Mouse (Mus musculus) kidney, postnatal 0 days (tissue): ENCODE data around the gene Zfp101. TPM values are rescaled to one million over a fixed set of nuclear protein-coding genes. Genes with fewer than 3 reads are reported as not detected.

Experiments used
- ATAC-seq: fragments of 200-750 bp; cut with Nextera tagmentation; replicated peaks from 2 replicates; pipeline ENCODE4 v1.8.0; 2017; ENCODE audit warnings: low read depth, moderate number of reproducible peaks, moderate TSS enrichment, moderate library complexity; ENCODE audit not compliant: low FRiP score
- DNase-seq: peaks from one replicate; pipeline ENCODE4 v3.0.0-alpha.2; 2016; ENCODE audit warnings: low spot score
- H3K27ac ChIP-seq: fragments of 300-500 bp; sonication (generic); 2 replicates; pipeline ENCODE4 v1.5.1; 2014; ENCODE audit warnings: mild to moderate bottlenecking
- H3K27me3 ChIP-seq: fragments of 300-500 bp; sonication (generic); 2 replicates; pipeline ENCODE4 v1.6.1; 2014; ENCODE audit warnings: low read length, mixed read lengths; ENCODE audit not compliant: insufficient read depth
- H3K36me3 ChIP-seq: fragments of 300-500 bp; sonication (generic); 2 replicates; pipeline ENCODE4 v1.6.1; 2014; ENCODE audit warnings: low read length, mixed read lengths; ENCODE audit not compliant: insufficient read depth
- H3K4me1 ChIP-seq: fragments of 300-500 bp; sonication (generic); replicated peaks from 2 replicates; pipeline ENCODE4 v1.6.1; 2014; ENCODE audit warnings: antibody characterized with exemption, low read length, mixed read lengths; ENCODE audit not compliant: insufficient read depth
- H3K4me2 ChIP-seq: fragments of 300-500 bp; sonication (generic); 2 replicates; pipeline ENCODE4 v1.6.1; 2014; ENCODE audit warnings: mild to moderate bottlenecking, low read length, moderate library complexity, mixed read lengths
- H3K4me3 ChIP-seq: fragments of 300-500 bp; sonication (generic); replicated peaks from 2 replicates; pipeline ENCODE4 v1.5.1; 2014; ENCODE audit warnings: low read depth, low read length
- H3K9ac ChIP-seq: fragments of 300-500 bp; sonication (generic); 2 replicates; pipeline ENCODE4 v1.6.1; 2014; ENCODE audit warnings: low read depth, low read length
- H3K9me3 ChIP-seq: fragments of 300-500 bp; sonication (generic); replicated peaks from 2 replicates; pipeline ENCODE4 v1.6.1; 2016; ENCODE audit warnings: low read length, inconsistent platforms, mixed read lengths
- CTCF ChIP-seq: IDR thresholded peaks from 2 replicates; pipeline ENCODE4 v1.5.1; 2016; ENCODE audit warnings: antibody characterized with exemption, low read depth, mild to moderate bottlenecking, moderate library complexity
- WGBS: fragments of 180-500 bp; shearing (Covaris S2); extraction: QIAGEN DNeasy Blood & Tissue Kit; methylation state at CpG from one replicate; pipeline ENCODE4 v1.1.7; 2014; 5-methylcytosine and 5-hydroxymethylcytosine counted together
- polyA plus RNA-seq: library from polyadenylated mRNA; unstranded; fragments of >200 nt; fragmentation: Nextera tagmentation; extraction: Ambion mirVana; gene quantifications from 2 replicates; pipeline ENCODE4 v1.2.1, GENCODE M21; 2015

Gene Zfp101
- polyA plus RNA-seq, 1 experiment from 2014 or later: 12.6 TPM

DNA sequence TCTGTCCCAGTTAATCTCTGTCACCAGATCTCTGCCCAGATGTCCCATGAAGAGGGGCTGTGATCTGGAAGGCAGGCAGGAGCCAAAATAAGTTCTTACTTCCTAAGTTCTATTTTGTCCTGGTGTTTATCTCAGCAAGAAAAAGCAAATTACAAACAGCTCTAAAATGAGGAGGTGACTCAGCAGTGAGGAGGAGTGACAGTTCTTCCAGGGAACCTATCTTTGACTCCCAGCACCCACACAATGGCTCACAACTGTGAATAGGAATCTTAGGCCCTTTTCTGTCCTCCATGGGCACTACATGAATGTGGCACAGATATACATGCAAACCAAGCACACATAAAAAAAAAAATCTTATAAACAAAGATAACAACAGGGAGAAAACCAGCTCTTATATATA lies 8.7 kb downstream of the Zfp101 start:
- H3K4me2 ChIP-seq: no peak overlapping the region
- H3K27ac ChIP-seq: no peak overlapping the region
- H3K9ac ChIP-seq: no peak overlapping the region
- ATAC-seq: no peak
- no peak for DNase-seq
- no peak for TF ChIP-seq CTCF
- no peaks in the 10 kb centered on the region for H3K27me3 ChIP-seq
- H3K36me3 ChIP-seq: peaks cover 25% of the 10 kb centered on the region
- no peaks in the 10 kb centered on the region for H3K4me1 ChIP-seq
- no peak overlapping the region for H3K4me3 ChIP-seq
- no peaks in the 10 kb centered on the region for H3K9me3 ChIP-seq

DNA sequence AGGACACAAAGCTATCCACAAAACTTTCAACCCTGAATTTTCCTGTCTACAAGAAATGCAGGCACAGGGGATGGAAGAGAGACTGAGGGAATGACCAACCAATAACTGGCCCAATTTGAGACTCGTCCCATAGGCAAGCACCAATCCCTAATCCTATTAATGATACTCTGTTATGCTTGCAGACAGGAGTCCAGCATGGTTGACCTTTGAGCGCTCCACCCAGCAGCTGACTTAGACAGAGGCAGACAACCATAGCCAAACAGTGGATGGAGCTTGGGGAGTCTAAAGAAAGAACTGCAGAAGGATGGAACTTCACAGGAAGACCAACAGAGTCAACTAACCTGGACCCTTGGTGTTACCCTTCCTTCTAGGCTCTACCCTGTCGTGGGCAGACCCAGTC lies 21.6 kb downstream of the Zfp101 start:
- WGBS: 79% methylated on average over 3 of the region's 3 CpGs
- H3K4me3 ChIP-seq: no peak overlapping the region
- H3K27me3 ChIP-seq: no peaks in the 10 kb centered on the region
- no peaks in the 10 kb centered on the region for H3K9me3 ChIP-seq
- no peaks in the 10 kb centered on the region for H3K4me1 ChIP-seq
- H3K36me3 ChIP-seq: no peaks in the 10 kb centered on the region
- no peak overlapping the region for H3K27ac ChIP-seq
- no peak for TF ChIP-seq CTCF
- ATAC-seq: peak; percentile 63; the same call in 1 of the 2 replicates
- no peak overlapping the region for H3K9ac ChIP-seq
- peak; percentile 5 for DNase-seq
- H3K4me2 ChIP-seq: no peak overlapping the region

DNA sequence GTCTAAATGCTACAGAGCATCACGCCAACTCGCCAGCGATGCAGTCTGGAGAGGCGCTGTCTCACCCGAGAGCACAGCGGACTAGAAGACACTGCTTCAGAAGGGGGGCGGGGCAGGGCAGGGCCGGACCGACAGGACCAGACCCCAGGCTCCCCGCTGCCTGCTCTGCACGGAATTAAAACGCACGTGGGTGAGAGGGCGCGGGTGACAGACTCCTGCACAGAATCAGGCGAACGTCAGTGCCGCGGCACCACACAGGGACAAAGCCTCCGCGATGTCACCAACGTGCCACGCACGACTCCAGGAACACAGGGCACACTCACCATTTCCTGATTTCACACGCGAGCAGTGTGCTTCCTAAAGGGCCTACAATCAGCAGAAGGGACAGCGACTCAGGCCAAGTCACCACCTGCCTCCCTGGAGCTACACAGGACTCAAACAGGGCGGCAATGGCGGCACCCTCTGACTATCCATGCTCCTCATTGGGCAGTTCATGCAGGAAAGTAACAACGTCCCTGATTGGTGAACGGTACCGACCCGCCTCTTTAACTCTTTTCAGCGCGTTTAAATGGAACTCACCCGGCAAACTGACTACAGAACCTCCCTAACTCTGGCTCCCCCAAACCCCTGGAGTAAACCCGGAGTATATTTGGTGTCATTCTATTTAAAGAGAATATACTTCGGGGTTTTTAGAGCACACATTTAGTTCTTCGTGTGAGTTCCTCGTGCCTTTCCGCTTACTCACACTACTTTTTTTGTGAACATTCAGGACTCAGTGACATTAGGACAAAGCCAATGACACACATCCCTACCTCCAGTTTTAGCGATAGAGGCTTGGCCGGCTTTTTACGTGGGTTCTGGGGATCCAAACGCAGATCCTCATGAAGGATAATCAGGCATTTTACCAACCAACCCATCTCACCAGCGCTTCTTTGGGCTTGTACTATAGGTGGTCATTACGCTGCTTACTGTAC lies 35.7 kb downstream of the Zfp101 start, which contains the start of gene Zfp81:
Zfp81 (minus strand) TSS at position 468 of the 974 bp plus-strand sequence.
- WGBS: 4% methylated on average over 47 of the region's 47 CpGs
- H3K27ac ChIP-seq: peak within 1 kb of the TSS; percentile 91
- H3K4me2 ChIP-seq: peak within 1 kb of the TSS; percentile 74
- H3K36me3 ChIP-seq: no peaks in the 10 kb centered on the region
- TF ChIP-seq CTCF: 0 out of 2 replicates have a peak, but pooled peaks have one; percentile 1
- H3K4me1 ChIP-seq: no peaks in the 10 kb centered on the region
- H3K9me3 ChIP-seq: no peaks in the 10 kb centered on the region
- DNase-seq: peak; percentile 97
- H3K4me3 ChIP-seq: peak within 1 kb of the TSS; percentile 95
- no peaks in the 10 kb centered on the region for H3K27me3 ChIP-seq
- H3K9ac ChIP-seq: peak within 1 kb of the TSS; percentile 87
- ATAC-seq: peak; percentile 100

DNA sequence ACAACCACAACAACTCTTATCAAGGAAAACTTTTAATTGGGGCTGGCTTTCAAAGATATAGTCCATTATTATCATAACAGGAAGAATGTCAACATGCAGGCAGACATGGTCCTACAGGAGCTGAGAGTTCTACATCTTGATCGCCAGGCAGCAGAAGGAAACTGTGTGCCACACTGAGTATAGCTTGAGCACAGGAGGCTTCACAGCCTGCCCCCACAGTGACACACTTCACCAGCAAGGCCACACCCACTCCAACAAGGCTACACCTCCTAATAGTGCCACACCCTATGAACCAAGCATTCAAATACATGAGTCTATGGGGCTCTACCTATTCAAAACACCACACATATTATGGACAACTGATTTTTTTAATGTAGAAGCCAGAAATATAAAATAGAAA lies 41.5 kb downstream of the Zfp101 start:
- H3K4me1 ChIP-seq: no peaks in the 10 kb centered on the region
- no peak for TF ChIP-seq CTCF
- 93% methylated on average over 1 of the region's 1 CpGs for WGBS
- ATAC-seq (no peak), DNase-seq (no peak)
- no peaks in the 10 kb centered on the region for H3K27me3 ChIP-seq
- H3K9me3 ChIP-seq: no peaks in the 10 kb centered on the region; the same call in 1 of the 2 replicates
- no peak overlapping the region for H3K27ac ChIP-seq
- no peaks in the 10 kb centered on the region for H3K36me3 ChIP-seq
- no peak overlapping the region for H3K4me3 ChIP-seq
- no peak overlapping the region for H3K9ac ChIP-seq
- H3K4me2 ChIP-seq: no peak overlapping the region

Other genes starting within 250 kb of the Zfp101 start
- gene Olfr55, start 226.2 kb downstream of the Zfp101 start, polyA plus RNA-seq: not detected in 2 replicates
- gene Olfr239, start 203.3 kb downstream of the Zfp101 start, polyA plus RNA-seq: not detected in 2 replicates
- not detected in 2 replicates for gene Olfr1564, start 173.0 kb downstream of the Zfp101 start, polyA plus RNA-seq
- gene Zfp955a, start 139.5 kb downstream of the Zfp101 start, polyA plus RNA-seq: 12.7 and 15.0 TPM in 2 replicates
- 0.01 and 0.03 TPM in 2 replicates for gene Olfr63, start 130.0 kb downstream of the Zfp101 start, polyA plus RNA-seq
- gene Zfp955b, start 105.1 kb downstream of the Zfp101 start, polyA plus RNA-seq: 8.6 and 11.9 TPM in 2 replicates
- gene Zfp81, start 35.8 kb downstream of the Zfp101 start, polyA plus RNA-seq: 9.2 and 9.6 TPM in 2 replicates
- not detected in 2 replicates for gene Actl9, start 38.3 kb upstream of the Zfp101 start, polyA plus RNA-seq
- gene Adamts10, start 129.6 kb upstream of the Zfp101 start, polyA plus RNA-seq: 28.3 and 32.1 TPM in 2 replicates
- gene Myo1f, start 161.1 kb upstream of the Zfp101 start, polyA plus RNA-seq: 1.4 and 1.5 TPM in 2 replicates
- 42.9 and 44.3 TPM in 2 replicates for gene Zfp414, start 234.4 kb upstream of the Zfp101 start, polyA plus RNA-seq
- gene Pram1, start 243.4 kb upstream of the Zfp101 start, polyA plus RNA-seq: 0.36 and 0.56 TPM in 2 replicates